Mouse (Mus musculus) kidney, embryonic 14.5 days (tissue): ENCODE measurements at regions not wholly inside any gene's neighbourhood (a gene's known extent, or its start where the extent isn't known, plus 50 kb on each side); places are given as distances from the start of the nearest gene placed in this dataset.

ENCODE experiments used
- ATAC-seq: fragments of 200-750 bp; cut with Nextera tagmentation; 2 replicates; pipeline ENCODE4 v1.8.0; 2017; ENCODE audit warnings: moderate number of reproducible peaks, mild to moderate bottlenecking, moderate TSS enrichment, moderate library complexity; ENCODE audit not compliant: low FRiP score, low TSS enrichment
- H3K27ac ChIP-seq: fragments of 300-500 bp; sonication (generic); 2 replicates; pipeline ENCODE4 v1.5.1; 2014; ENCODE audit warnings: low read depth, mild to moderate bottlenecking, low read length, moderate library complexity, mixed read lengths
- H3K27me3 ChIP-seq: fragments of 300-500 bp; sonication (generic); 2 replicates; pipeline ENCODE4 v1.6.1; 2014; ENCODE audit warnings: mild to moderate bottlenecking, low read length; ENCODE audit not compliant: control insufficient read depth, insufficient read depth
- H3K36me3 ChIP-seq: fragments of 300-500 bp; sonication (generic); 2 replicates; pipeline ENCODE4 v1.6.1; 2014; ENCODE audit warnings: low read length, mixed read lengths; ENCODE audit not compliant: control insufficient read depth, insufficient read depth
- H3K4me1 ChIP-seq: fragments of 300-500 bp; sonication (generic); 2 replicates; pipeline ENCODE4 v1.6.1; 2014; ENCODE audit warnings: low read length, mixed read lengths; ENCODE audit not compliant: control insufficient read depth, insufficient read depth
- H3K4me2 ChIP-seq: fragments of 300-500 bp; sonication (generic); replicated peaks from 2 replicates; pipeline ENCODE4 v1.6.1; 2014; ENCODE audit warnings: low read depth, mild to moderate bottlenecking, low read length
- H3K4me3 ChIP-seq: fragments of 300-500 bp; sonication (generic); 2 replicates; pipeline ENCODE4 v1.5.1; 2014; ENCODE audit warnings: mild to moderate bottlenecking, low read length
- H3K9ac ChIP-seq: fragments of 300-500 bp; sonication (generic); 2 replicates; pipeline ENCODE4 v1.6.1; 2014; ENCODE audit warnings: low read depth, mild to moderate bottlenecking, low read length, moderate library complexity
- H3K9me3 ChIP-seq: fragments of 300-500 bp; sonication (generic); 2 replicates; pipeline ENCODE4 v1.6.1; 2016; ENCODE audit warnings: low read length; ENCODE audit not compliant: control insufficient read depth
- WGBS: fragments of 180-500 bp; shearing (Covaris S2); extraction: QIAGEN DNeasy Blood & Tissue Kit; methylation state at CpG from one replicate; pipeline ENCODE4 v1.1.7; 2014; 5-methylcytosine and 5-hydroxymethylcytosine counted together

- H3K4me2 ChIP-seq = no peak overlapping the region
- no peaks in the 10 kb centered on the region for H3K36me3 ChIP-seq
- WGBS = 83% methylated on average over 3 of the region's 3 CpGs
- no peaks in the 10 kb centered on the region for H3K27me3 ChIP-seq
- H3K4me3 ChIP-seq = no peak overlapping the region
- no peak overlapping the region for H3K9ac ChIP-seq
- ATAC-seq = no peak
- no peak overlapping the region for H3K27ac ChIP-seq
- H3K4me1 ChIP-seq = no peaks in the 10 kb centered on the region
- H3K9me3 ChIP-seq = no peaks in the 10 kb centered on the region
Measured at GRCm38 (mm10) chr3:151116831-151117230, 320.9 kb upstream of the Adgrl4 start.

GRCm38 (mm10) chr3:151117583-151118041 lies 320.1 kb upstream of the Adgrl4 start:
- no peak overlapping the region for H3K4me3 ChIP-seq
- ATAC-seq = no peak
- H3K36me3 ChIP-seq = no peaks in the 10 kb centered on the region
- H3K9ac ChIP-seq = no peak overlapping the region
- H3K4me2 ChIP-seq = no peak overlapping the region
- H3K9me3 ChIP-seq = no peaks in the 10 kb centered on the region
- H3K4me1 ChIP-seq = no peaks in the 10 kb centered on the region
- H3K27ac ChIP-seq = no peak overlapping the region
- no peaks in the 10 kb centered on the region for H3K27me3 ChIP-seq
- WGBS = 68% methylated on average over 3 of the region's 3 CpGs

DNA sequence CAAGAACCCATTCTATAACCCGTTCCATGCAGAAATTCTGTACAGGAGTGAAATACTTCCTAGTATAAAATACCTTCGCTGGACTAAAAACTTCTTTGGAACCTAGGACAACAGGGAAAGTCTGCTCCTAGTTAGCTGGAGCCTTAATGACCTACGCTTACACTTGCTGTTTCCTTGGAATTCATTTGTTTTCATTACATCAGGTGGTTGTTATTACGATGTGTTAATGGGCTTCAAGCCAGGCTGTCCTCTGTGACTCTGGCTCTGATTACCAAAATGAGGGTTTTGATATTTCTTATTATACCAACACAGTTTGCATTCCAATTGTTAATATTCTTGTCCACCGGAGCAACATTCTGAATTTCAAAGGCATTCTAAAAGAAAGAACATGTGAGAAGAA lies 313.6 kb upstream of the Adgrl4 start:
- no peaks in the 10 kb centered on the region for H3K4me1 ChIP-seq
- 76% methylated on average over 5 of the region's 5 CpGs for WGBS

DNA sequence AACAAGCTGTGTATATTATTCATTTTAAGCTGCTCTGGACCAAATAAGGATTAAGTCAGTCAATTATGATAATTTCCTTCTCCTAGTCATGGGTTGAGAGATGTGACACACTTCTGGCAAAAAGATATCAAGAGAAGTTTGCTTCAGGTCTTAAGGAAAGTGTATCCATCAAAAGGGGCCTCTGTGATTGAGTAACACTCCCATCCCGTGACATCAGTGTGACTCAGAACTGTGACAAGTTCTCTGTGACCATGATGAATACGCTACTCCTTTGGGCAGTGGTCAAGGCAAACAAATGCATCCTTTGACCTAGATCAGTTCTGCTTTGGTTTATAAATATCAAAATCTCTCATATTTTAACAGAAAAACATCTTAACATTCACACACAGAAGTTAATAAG lies 290.8 kb upstream of the Adgrl4 start:
- no peaks in the 10 kb centered on the region for H3K36me3 ChIP-seq
- no peak overlapping the region for H3K9ac ChIP-seq
- no peak overlapping the region for H3K4me2 ChIP-seq
- no peak for ATAC-seq
- H3K27ac ChIP-seq = no peak overlapping the region
- no peaks in the 10 kb centered on the region for H3K4me1 ChIP-seq
- H3K9me3 ChIP-seq = no peaks in the 10 kb centered on the region
- H3K4me3 ChIP-seq = no peak overlapping the region
- no peaks in the 10 kb centered on the region for H3K27me3 ChIP-seq
- WGBS = 90% methylated on average over 2 of the region's 2 CpGs

More for the DNA sequence above, 313.6 kb upstream of the Adgrl4 start:
- no peak overlapping the region for H3K27ac ChIP-seq
- H3K27me3 ChIP-seq = no peaks in the 10 kb centered on the region
- ATAC-seq = no peak
- H3K36me3 ChIP-seq = no peaks in the 10 kb centered on the region
- H3K9ac ChIP-seq = no peak overlapping the region
- no peak overlapping the region for H3K4me2 ChIP-seq
- no peak overlapping the region for H3K4me3 ChIP-seq
- H3K9me3 ChIP-seq = no peaks in the 10 kb centered on the region

DNA sequence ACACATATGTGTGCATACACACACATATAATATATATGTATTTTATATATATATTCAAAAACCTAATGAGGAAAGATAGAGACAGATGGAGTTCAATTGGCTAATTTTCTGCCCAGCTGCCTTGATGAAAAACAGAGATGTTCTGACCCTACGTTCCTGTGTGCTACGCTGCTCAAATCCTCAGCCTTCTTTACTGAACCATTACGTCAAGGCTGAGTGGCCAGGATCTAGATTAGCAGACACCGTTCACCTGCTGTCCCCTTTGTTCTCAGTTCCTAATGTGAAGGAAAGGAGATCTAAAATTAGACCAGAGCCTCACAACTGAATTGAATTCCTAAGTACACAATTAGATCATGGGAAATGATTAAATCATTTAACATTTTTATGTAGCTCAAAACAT lies 284.3 kb upstream of the Adgrl4 start:
- WGBS = 25% methylated on average over 4 of the region's 4 CpGs
- no peaks in the 10 kb centered on the region for H3K4me1 ChIP-seq
- H3K36me3 ChIP-seq = no peaks in the 10 kb centered on the region
- ATAC-seq = peak; percentile 87; the same call in 1 of the 2 replicates
- no peak overlapping the region for H3K9ac ChIP-seq
- H3K27ac ChIP-seq = no peak overlapping the region
- no peak overlapping the region for H3K4me2 ChIP-seq
- H3K4me3 ChIP-seq = no peak overlapping the region
- no peaks in the 10 kb centered on the region for H3K9me3 ChIP-seq
- no peaks in the 10 kb centered on the region for H3K27me3 ChIP-seq

DNA sequence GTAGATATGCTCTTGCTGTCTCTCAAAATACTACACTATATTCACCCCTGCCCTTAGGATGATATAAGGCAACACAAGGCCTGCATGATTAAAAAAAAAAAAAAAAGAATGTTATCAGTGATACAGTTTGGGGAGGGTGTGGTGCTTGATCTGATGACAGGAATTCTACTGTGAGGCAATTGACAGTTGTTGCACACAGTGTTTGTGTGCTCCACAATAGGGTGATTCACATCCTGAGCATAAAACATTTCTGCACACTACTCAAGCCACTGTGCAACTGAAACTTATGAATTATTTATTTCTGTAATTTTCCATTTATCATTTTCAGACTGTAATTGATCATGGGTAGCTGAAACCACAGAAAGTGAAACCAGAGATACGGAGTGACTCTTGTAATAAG lies 277.2 kb upstream of the Adgrl4 start:
- Histone ChIP-seq H3K9ac (no peak overlapping the region), H3K27me3 (no peaks in the 10 kb centered on the region), H3K4me2 (no peak overlapping the region), H3K4me1 (no peaks in the 10 kb centered on the region), H3K27ac (no peak overlapping the region), H3K9me3 (no peaks in the 10 kb centered on the region), H3K36me3 (no peaks in the 10 kb centered on the region), H3K4me3 (no peak overlapping the region)
- WGBS = 93% methylated on average over 1 of the region's 1 CpGs
- no peak for ATAC-seq

DNA sequence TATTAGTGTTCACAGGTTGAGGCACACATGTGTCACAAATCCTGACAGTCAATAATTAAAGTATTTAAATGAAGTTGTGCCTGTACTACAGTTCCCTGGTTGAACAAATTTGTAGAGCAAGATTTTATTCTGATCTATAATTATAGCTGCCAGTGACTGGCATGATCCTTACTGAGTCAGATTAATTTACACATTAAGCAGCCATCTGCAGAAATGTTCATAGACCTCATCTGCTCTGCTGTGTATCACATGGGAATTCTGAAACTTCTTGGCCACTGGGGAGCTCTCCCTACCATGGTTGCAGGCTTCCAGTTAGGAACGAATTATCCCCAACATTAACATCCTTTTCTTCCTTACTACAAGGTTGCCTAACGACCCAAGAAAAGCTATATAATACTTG lies 255.6 kb upstream of the Adgrl4 start:
- no peak overlapping the region for H3K4me3 ChIP-seq
- 59% methylated on average over 2 of the region's 2 CpGs for WGBS
- no peaks in the 10 kb centered on the region for H3K4me1 ChIP-seq
- H3K4me2 ChIP-seq = no peak overlapping the region
- no peaks in the 10 kb centered on the region for H3K36me3 ChIP-seq
- H3K27ac ChIP-seq = no peak overlapping the region
- H3K9ac ChIP-seq = no peak overlapping the region
- H3K9me3 ChIP-seq = no peaks in the 10 kb centered on the region
- no peak for ATAC-seq
- H3K27me3 ChIP-seq = no peaks in the 10 kb centered on the region

DNA sequence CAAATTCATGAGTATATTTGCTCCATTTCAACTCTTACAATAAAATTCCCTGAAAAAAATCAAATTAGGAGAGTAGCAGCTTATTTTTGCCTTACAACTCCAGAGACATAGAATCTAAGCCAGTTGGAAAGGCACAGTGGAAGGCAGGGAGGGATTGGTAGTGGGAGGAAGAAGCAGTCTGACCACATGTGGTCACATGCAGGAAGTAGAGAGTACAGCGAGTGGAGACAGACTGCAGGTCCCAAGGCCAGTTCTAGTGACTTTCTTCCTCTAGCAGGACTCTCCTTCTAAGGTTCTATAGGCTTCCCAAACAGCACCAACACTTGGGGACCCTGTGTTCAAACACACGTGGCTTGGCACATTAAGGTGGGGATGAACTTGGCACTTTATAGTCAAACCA lies 245.6 kb upstream of the Adgrl4 start:
- no peak overlapping the region for H3K27ac ChIP-seq
- ATAC-seq = no peak
- WGBS = 87% methylated on average over 2 of the region's 2 CpGs
- H3K9me3 ChIP-seq = no peaks in the 10 kb centered on the region
- no peak overlapping the region for H3K4me3 ChIP-seq
- H3K27me3 ChIP-seq = no peaks in the 10 kb centered on the region
- no peak overlapping the region for H3K9ac ChIP-seq
- H3K4me2 ChIP-seq = no peak overlapping the region
- H3K36me3 ChIP-seq = no peaks in the 10 kb centered on the region
- no peaks in the 10 kb centered on the region for H3K4me1 ChIP-seq

GRCm38 (mm10) chr3:151210978-151211377 lies 226.7 kb upstream of the Adgrl4 start:
- H3K27ac ChIP-seq = no peak overlapping the region
- no peak overlapping the region for H3K9ac ChIP-seq
- H3K36me3 ChIP-seq = no peaks in the 10 kb centered on the region
- H3K4me3 ChIP-seq = no peak overlapping the region
- no peaks in the 10 kb centered on the region for H3K4me1 ChIP-seq
- H3K9me3 ChIP-seq = no peaks in the 10 kb centered on the region
- H3K27me3 ChIP-seq = no peaks in the 10 kb centered on the region
- 85% methylated on average over 4 of the region's 4 CpGs for WGBS
- no peak overlapping the region for H3K4me2 ChIP-seq
- no peak for ATAC-seq
